Mouse (Mus musculus) kidney, adult 18-20 months (tissue): ENCODE data around the gene Cd79a.

ENCODE experiments used
- DNase-seq: peaks from one replicate; pipeline ENCODE4 v3.0.0; 2021

Cd79a gene

GRCm38 (mm10) chr7:24930475-24930874 lies 33.3 kb downstream of the Cd79a start:
- no peak for DNase-seq

GRCm38 (mm10) chr7:24931651-24932050 lies 34.5 kb downstream of the Cd79a start:
- no peak for DNase-seq

- no peak for DNase-seq
These were observed 46.5 kb downstream of the Cd79a start for GRCm38 (mm10) chr7:24943641-24944040.

- no peak for DNase-seq
These were observed 47.2 kb downstream of the Cd79a start, which contains the start of gene Gm4881 for GRCm38 (mm10) chr7:24944257-24944950. Gm4881 (minus strand) TSS chr7:24944494.

GRCm38 (mm10) chr7:24947316-24948048 lies 50.3 kb downstream of the Cd79a start:
- DNase-seq, result no peak

- no peak for DNase-seq
These were observed 51.6 kb downstream of the Cd79a start for GRCm38 (mm10) chr7:24948774-24949173.

- DNase-seq, result peak; percentile 74
These were observed 52.9 kb downstream of the Cd79a start for GRCm38 (mm10) chr7:24949958-24950623.
